Mouse (Mus musculus): ENCODE results near the gene Det1.

The Det1 gene

DNA sequence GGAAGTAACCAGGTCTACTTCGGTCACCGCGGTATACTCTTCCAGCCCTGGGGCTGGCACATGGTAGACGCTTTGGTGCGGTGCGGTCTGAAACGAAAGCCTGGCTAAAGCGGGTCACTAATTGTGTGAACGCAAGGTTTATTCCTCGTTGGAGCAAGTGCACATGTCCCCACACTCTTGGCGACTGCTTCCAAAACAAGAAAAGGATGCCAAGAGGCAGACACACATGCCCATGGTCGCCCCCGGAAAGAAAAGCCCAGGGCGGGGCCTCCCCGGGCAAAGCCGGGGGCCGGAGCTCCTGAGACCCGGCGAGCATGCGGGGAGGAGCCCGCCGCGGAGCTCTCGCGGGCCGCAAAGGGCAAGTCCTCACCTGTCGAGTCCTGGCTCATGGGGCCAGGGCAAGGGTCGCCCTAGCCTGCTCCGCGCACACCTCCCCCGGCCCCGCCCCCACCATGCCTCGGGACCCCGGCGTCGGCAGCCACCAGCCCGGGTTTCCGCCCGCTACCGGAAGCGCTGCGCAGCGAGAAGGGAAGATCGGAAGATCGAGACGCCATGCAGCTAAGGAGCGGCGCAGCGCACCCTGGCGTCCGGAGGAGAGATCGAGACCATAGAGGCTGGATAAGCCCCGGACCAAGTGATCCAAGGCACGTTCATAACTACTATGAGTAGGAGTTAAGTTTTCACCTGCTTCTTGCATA, at the start of gene Det1:
TSS of gene Det1 (minus strand) at position 527 of the 698 bp plus-strand sequence.
- peak; percentile 76 to 87 for DNase-seq (ENCODE audit: low spot score in 2 of 2)

DNA sequence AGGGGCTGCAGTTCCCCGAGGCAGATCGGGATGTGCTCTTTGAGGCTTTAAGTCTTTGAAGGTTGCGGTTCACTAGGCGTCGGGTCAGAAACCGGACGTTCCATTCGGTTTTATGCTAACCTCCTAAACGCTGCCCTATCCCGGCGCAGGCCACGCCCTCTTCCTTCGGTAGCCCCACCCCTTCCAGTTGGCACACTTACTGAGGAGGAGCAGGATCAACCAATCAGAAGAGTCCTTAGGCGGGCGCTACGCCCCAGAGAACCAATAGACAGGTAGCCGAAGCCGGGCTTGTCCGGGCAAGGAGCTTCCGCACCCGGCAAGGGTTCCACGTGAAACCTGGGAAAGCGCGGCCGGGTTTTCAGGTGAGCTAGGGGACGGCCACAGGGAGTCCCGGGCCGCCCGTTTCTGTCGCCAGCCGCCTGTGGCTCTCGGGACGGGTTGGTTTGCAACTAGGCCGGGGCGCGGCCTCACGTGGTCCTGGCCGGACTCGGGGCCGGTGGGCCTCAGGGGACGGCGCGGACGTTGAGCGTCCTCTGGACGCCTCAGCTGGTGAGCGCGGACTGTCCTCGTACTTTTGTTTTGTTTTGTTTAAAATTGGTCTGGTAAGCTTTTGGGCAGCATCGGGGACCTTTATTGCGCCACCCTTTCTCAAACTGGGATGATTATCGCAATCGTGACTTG, 48.7 kb upstream of the Det1 start, which contains the start of gene Aen:
TSS of gene Aen (plus strand) at position 202 of the 681 bp plus-strand sequence.
- peak; percentile 94 to 97 for DNase-seq (ENCODE audit: low spot score in 2 of 2)

DNA sequence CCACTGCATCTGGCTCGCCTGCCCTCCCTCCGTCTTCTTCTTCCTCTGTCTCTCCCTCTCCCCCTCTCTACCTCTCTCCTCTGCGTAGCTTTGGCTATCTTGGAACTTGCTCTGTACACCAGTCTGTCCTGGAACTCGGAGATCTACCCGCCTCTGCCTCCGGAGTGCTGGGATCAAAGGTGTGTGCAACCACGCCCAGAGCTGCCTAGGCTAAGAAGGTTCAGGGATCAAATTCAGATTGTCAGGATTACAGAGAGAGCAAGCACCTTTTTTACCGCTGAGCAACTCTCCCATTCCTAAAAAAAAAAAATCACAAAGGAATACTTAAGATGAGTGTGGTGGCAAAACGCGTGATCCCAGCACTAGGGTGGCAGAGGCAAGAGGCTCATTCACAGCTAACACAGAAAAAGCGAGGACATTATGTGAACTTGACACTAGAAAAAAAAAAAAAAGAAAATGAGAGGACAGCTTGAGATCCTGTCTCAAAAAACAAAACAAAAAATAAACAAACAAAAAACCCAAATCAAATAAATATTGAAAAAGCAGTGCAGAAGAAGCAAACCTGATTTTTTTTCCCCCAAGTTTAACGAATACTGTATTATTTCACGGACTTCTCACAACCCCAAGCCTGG, 48.1 kb upstream of the Det1 start:
- no peak for DNase-seq (ENCODE audit: low spot score in 2 of 2)

DNA sequence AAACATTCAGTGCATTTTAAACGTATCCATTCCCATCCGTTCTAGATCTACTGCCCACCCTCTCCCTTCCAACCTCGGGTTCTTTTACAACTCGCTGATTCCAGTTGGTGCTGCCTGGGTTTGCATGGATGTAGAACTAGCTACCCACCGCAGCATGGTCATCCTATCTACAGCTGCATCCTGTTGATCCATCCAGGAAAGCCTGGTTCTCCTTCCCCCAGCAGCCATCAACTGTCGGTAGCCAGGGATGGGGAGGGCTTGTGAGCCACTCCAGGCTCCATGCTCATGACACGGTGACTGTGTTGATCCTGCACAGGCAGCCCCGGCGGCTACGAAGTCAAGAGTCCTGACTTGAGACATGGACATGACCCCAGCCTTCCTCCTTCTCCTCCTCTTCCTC, 46.9 kb upstream of the Det1 start:
- DNase-seq (ENCODE audit: low spot score in 2 of 2) = no peak

DNA sequence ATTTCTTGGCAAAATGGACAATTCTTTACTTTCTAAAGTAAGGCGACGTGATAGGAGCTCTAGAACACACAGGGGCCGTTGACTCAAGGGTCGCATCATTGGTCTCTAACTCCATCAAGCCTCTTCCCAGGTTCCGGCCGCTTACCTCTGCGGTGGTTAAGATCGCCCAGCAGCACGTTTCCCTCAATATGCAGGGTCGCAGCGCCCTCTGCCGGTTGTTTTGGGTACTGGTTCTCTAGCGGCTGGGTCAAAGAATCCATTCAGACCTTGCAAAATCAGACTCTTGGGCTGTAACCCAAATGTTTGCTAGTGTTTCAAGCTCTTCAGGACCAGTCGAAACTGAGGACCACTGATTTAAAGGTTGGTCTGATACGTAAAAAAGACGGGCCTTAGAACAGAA, 43.6 kb upstream of the Det1 start:
- DNase-seq (ENCODE audit: low spot score in 2 of 2) = peak in 1 of 2 experiments; percentile 86

DNA sequence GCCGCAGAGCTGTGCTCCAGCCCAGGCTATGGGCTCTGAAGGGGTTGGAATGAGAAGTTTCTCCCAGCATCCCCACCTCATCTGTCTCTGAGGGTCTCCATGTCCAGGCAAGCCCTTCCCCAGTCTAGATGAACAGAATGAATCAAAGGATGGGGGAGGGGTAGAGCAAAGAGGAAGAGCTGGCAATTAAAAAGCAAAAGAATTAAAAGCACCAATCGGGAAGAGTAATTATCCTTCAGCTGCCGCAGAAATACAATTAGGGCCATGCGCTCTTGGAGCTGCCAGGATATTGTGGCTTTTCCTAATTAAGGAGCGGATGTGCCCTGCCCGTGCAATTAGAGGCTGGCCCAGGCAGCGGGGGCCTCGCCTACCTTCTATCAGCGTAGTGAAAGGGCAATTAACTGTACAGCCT, 40.4 kb upstream of the Det1 start:
- no peak for DNase-seq (ENCODE audit: low spot score in 2 of 2)

DNA sequence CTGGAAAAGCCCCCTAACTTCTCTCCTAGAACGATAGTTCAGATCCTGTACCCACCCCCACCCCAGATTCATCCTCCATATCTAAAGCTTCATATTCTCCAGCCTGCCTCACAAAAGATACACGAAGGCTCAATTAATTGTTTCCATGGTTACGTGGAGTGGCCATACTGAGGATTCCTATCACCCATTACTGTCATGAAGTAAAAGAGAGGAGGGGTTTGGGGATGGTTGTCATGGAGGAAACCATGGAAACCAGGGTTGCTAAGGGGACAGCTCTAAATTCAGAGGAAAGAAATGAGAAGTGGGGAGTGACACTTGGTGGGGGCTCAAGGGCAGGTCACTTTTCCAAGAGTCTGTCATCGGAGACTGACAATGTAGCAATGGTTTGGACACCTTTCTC, 39.4 kb upstream of the Det1 start:
- no peak for DNase-seq (ENCODE audit: low spot score in 2 of 2)

DNA sequence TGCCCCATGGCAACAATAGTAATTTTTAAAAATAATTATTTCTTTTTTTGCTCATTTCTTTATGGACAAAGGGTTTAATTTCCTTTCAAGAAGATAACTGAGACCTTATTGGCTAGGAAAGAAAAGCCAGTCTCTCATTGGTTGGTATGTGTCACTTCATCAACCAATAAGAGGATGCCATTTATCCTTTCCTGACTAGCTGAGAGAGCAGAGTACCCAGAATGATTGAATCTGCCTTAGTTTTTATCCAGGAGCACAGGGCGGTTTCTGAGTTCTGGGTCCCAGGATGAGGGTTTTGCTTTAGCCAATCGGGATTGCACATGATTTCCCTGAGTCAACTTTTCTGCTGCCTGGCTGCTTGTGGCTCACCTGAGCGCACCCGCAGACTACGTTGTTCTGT, 38.3 kb upstream of the Det1 start:
- DNase-seq (ENCODE audit: low spot score in 2 of 2) = no peak

DNA sequence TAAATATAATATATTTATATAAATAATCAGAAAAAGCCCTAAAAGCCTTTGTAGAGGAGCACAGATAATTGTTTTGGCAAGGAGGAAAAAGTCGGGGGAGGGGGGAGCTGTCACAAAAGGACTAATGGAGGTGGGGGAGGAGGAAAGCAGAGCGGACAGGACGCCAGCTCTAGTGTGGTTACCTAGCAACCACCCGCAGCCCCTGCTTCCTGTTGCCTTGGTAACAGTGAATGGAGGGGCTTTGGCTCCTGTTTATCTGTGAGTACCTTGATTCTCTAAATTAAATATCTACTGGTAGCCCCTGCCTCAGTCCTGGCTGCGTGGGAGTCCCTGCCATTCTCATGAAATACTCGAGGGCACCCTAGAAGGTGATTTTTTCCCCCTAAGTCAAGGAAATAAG, 37.1 kb upstream of the Det1 start:
- DNase-seq (ENCODE audit: low spot score in 2 of 2) = no peak

DNA sequence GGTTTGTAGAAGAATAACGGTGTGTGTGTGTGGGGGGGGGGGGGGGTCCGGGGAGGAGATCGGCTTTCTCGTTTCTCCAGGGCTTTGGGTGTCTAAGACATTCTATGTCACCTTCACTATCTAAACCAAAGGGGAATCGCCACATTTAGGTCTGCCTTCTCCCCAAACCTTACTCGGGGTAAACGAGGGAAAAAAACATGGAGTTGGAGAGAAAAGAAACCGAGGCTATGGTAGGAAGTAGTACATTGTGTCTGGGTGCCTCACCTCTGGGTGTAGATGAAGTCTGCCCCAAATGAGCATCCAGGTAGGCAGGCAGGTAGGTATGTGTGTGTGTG, 36.6 kb upstream of the Det1 start:
- DNase-seq (ENCODE audit: low spot score in 2 of 2) = no peak

DNA sequence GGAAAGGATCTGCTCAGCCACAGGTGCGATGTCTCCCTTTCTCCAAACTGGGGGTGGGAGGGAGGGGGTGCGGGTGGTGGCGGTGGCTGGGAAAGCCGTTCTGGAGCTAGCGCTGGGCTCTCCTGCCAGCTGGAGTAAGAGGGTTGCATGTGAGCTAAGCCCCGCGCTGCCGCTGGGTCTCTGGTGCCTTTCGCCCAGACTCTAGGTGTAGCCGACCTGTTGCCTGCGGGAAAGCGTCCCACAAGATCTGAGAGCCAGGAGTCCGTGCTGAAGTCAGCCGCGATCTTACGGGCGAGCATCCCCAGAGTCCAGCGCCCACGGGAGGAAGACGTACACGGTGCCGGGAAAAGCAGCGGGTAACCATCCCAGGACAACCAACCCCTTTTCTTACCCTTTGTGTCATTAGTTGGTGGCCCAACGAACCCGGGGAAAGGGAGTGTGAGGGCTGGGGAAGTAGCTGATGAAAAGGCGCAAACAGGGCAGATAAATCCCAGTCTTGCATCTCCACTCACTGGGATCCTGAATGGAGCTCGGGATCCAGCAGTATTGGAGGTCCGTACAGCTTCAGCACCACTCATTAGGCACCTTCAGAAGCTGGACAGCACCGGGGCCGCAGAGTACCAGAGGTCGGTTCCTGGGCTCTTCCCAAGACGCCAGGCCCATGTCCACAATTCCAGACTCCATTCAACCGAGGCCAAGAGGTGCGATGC, 36.1 kb upstream of the Det1 start:
- DNase-seq (ENCODE audit: low spot score in 2 of 2) = no peak

DNA sequence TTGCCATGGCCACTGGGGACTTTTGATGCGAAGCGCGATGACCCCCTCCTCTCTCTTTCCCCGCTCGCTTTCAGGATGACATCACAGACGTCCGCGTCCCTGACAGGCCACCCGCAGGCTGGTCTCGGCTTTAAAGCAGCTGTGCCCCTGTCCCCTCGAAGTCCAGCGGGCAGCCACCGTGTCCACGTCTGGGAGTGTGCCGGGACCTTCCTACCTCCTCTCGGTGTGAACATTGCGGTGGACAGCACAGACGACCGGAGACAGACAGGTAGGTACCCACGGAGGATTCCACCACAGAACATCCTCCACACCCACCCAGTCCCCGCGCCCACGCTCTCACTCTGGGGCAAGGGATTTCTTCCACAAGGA, 35.4 kb upstream of the Det1 start:
- DNase-seq (ENCODE audit: low spot score in 2 of 2) = peak; percentile 61 to 62

DNA sequence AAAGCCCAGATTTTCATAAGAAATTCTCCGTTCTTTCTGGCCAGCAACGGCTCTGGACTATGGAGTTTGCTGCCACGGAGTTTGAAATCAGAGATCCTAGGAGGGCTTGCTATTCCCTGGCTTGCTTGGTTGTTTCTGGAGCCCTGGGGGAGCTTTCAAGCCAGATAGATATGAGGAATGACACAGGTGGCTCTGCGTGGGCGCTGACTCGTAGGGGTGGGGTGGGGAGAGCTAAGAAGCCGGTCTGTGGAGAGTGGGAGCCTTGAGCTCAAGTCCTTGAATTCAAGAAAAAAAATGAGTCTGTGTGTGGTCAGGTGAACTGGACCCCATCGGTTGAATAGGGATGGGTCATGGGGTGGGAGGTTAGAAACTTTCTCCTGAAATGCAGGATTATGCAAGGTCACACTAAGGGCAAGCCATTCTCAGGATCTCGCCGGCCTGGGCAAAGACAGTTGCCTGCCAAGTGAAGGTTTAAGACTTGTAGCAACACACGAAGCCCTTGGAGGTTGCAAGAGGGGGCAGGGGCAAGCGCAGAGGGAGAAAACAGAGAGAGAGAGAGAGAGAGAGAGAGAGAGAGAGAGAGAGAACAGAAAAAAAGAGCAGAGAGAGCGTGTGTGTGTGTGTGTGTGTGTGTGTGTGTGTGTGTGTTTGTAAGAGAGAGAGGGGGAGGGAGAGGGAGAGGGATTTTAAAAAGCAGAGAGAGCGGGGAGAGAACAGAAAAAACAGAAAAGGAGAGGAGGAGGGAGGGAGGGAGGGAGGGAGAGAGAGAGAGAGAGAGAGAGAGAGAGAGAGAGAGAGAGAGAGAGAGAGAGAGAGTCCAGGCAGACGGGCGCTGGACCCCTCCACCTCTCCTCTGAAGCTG, 34.8 kb upstream of the Det1 start:
- DNase-seq (ENCODE audit: low spot score in 2 of 2) = no peak

DNA sequence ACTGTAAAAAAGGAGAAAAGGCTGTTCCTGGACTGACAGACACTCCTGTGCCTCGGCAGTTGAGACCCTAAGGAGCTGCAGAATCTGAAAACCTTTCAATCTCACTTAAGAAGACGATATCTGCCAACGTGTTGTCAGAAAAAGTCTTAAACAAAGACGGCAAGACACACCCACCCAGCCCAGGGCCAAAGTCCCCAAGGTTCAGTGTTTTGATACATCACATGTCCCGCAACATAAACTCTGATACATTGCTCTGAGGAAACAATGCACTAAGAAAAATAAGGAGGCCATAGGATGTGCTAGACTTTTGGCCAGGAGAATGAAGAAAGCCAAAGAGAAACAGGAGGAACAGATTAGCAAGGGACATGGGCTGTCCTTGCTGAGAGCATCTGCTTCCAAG, 25.8 kb upstream of the Det1 start:
- no peak for DNase-seq (ENCODE audit: low spot score in 2 of 2)

DNA sequence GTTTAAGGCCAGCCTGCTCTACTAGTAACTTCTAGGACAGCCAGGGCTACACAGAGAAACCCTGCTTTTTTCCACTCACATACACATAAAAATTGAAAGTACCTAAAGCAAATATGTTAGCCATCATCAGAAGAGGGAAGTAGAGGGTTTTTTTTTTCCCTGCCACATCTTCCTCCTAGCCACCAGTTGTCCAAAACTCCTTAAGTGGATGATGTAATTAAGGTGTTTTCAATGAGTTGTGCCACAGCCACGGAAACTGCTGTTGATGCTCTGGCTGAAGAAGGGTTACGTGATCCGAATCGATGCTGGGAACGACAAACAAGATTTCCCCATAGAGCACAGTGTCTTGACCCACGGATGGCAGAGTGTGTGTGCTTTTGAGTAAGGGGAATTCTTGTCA, 25.3 kb upstream of the Det1 start:
- DNase-seq (ENCODE audit: low spot score in 2 of 2) = no peak

DNA sequence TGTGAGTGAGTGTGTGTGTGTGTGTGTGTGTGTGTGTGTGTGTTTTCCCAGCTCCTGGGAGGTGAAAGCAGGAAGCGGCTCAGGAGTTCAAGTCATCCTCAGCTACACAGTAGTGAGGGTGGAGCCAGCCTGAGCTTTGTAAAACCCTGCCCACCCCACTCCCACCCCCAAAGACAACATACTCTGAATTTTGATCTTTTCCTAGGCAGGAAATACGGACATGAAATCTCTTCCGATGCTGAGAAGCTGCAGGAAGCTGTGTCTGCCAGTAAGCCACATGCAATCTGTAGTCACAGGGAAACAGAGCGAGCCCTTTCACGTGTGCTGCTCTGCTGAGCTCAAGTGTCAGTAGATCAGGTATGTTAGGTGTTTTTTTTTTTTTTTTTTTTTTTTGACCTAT, 21.7 kb upstream of the Det1 start:
- DNase-seq (ENCODE audit: low spot score in 2 of 2) = no peak

DNA sequence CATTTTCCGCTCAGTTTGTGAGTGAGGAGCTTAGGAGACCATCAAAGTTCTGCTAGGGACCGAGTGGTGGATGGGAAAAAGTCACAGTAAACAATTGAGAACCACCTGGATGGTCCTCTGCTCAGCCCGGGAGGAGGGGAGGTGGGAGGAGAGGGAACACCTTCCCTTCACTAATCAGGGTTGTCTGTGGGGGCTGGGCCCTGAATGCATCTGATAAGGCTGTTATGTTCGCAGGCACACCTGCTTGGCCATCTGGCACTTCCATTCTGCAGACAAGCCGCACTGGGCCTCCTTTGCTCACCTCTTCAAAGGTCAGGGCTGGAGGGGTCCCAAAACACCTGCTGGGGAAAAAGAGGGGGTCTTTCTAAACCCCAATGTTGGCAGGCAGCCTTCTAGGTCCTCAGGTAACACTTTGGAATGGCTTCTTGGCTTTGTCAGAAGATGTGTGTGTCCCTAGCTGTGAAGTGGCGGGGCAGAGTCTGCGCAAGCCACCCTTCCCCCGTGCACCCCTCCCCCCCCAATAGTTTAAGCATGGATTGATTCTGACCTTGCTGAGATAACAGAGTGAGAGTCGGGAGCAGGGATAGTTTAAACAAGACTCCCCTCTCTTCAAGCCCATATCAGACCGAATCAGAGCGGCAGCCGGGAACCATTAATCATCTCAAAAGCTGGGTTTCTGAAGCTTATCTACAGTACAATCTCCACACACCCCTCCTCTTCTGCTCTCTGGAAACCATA, 18.3 kb upstream of the Det1 start:
- DNase-seq (ENCODE audit: low spot score in 2 of 2) = no peak

DNA sequence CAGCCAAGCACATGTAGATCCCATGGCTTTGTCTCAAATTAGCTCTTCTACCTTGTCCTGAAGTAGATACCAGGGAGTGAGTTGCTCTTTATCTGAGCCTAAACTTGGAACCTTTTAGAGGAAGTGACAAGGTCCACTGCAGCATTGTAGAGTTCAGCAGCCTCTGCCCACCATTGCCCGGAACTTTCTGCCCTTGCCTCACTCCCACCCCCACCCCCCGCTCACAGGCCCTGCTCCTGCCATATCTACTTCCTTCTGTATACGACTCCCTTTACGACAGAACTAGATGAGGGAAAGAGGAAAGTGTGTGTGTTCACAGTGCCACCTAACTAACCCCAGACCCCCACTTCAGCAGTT, 17.4 kb upstream of the Det1 start:
- no peak for DNase-seq (ENCODE audit: low spot score in 2 of 2)

DNA sequence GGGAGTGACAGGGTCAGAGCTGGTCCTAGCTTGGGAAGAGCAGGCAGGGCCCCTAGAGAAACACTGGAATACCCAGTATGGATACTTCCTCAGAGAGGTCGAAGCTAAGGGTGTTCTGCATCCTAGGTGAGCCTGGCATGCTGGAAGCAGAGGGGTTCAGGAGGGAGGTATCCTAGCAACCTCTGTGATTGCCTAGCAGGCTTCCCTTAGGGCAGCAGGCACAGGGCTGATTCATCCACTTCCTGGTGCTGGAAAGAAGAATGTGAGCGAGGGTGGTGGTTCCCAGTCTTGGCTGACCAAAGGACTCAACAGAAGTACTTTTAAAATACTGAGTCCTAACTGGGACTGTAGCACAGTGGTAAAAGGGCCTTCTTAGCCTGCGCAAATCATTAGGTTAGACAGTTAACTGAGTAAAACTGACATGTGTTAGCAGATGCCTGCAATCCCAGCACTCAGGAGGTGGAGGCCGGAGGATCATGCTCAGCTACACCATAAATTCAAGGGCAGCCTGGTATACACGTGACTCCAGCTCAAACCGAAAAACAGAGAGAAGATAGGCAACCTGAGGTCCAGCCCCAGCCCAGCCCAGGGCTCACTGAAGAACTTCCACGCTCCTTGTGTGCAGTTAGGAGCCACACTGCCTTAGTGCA, 16.9 kb upstream of the Det1 start:
- DNase-seq (ENCODE audit: low spot score in 2 of 2) = no peak

DNA sequence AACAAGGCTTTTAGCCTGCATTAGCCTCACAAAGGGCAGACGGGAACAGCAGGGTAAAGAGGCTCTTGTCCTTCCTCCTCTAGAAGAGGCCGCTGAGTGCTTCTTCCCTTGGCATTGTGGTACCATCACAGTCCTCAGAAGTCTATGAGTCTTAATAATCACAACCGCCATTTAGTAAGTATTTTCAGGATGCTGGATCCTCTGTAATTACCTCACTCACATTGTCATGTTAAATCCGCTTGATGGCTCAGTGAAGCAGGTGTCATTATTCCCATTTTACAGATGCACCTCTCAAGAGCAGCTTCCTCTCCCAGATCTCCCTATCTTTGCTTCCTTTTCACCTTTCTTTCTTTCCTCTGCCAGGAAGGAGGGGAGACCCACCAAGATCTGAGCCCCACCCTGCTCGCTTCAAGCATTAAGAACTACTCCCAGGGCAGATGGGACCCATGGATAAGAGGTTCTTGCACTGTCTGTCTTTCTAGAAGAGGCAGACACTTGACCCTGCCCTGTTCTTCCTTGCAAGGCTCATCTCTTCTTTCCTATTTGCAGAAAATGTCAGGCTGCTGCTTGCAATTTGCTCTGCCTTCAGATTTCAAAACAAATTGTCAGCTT, 8.1 kb upstream of the Det1 start:
- DNase-seq (ENCODE audit: low spot score in 2 of 2) = no peak

Measured in frontal cortex, postnatal 14 days (tissue).